Mouse (Mus musculus): ENCODE measurements around the gene Lamc1.

DNA sequence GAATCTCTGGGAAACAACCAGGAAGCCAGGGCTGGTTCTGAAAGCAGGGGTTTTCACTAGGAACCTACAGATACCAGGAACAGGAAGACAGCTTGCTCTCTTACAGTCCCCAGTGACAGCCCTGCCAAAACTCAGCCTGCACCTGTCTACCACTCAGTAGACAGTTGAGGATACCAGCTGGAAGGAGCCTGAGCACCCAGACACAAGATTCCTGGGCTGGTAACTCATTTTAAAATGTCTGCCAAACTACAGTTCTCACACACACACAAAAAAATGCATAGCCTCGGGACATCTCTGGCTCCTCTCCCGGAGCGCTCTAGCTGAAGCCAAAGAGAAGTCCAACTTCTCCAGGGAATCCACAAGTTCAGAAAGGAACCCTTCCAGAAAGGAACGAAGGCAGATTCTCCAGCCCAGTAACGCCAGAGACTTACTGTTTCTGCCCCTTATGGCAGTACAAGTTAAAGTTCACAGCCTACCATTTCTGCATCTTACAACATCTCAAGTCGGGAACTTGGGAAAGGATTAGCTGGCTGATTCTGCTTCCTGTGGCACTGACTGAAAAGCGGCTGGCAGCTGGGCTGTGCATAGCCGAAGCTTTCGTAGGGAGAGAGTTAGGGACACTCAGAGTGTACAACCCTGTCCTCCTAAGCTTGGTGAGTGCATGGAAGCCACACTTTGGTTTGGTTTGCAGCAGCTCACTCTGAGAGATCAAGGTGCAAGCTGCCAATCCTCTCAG is 24.2 kb downstream of the Lamc1 start:
- TF ChIP-seq POLR2A (IDR thresholded peaks at IDR 0.05; ENCODE audit: borderline replicate concordance, extremely low read depth, low read depth, low read length): no peak
- no peak for TF ChIP-seq CTCF (IDR thresholded peaks at IDR 0.05; ENCODE audit: insufficient read depth, low read length)
